Mouse (Mus musculus) liver, embryonic 16.5 days (tissue): ENCODE measurements around the gene Fhad1. TPM values are rescaled to one million over a fixed set of nuclear protein-coding genes. Genes with fewer than 3 reads are reported as not detected.

Experiments
- ATAC-seq: fragments of 200-750 bp; cut with Nextera tagmentation; 2 replicates; pipeline ENCODE4 v1.8.0; 2017; ENCODE audit warnings: low read depth, mild to moderate bottlenecking, moderate number of reproducible peaks, moderate library complexity
- H3K27ac ChIP-seq: fragments of 300-500 bp; sonication (generic); 2 replicates; pipeline ENCODE4 v1.5.1; 2014; ENCODE audit warnings: mild to moderate bottlenecking, low read length
- H3K27me3 ChIP-seq: fragments of 300-500 bp; sonication (generic); 2 replicates; pipeline ENCODE4 v1.6.1; 2014; ENCODE audit warnings: low read depth, low read length, mixed read lengths; ENCODE audit not compliant: control insufficient read depth, insufficient read depth
- H3K36me3 ChIP-seq: fragments of 300-500 bp; sonication (generic); 2 replicates; pipeline ENCODE4 v1.6.1; 2014; ENCODE audit warnings: mild to moderate bottlenecking; ENCODE audit not compliant: control insufficient read depth, insufficient read depth
- H3K4me1 ChIP-seq: fragments of 300-500 bp; sonication (generic); 2 replicates; pipeline ENCODE4 v1.6.1; 2014; ENCODE audit warnings: low read depth, low read length, mixed read lengths; ENCODE audit not compliant: control insufficient read depth
- H3K4me2 ChIP-seq: fragments of 300-500 bp; sonication (generic); 2 replicates; pipeline ENCODE4 v1.6.1; 2014; ENCODE audit warnings: low read depth, low read length, mixed read lengths
- H3K4me3 ChIP-seq: fragments of 300-500 bp; sonication (generic); 2 replicates; pipeline ENCODE4 v1.5.1; 2014; ENCODE audit warnings: low read depth, mild to moderate bottlenecking, low read length
- H3K9ac ChIP-seq: fragments of 300-500 bp; sonication (generic); 2 replicates; pipeline ENCODE4 v1.6.1; 2014; ENCODE audit warnings: low read depth, low read length
- H3K9me3 ChIP-seq: fragments of 300-500 bp; sonication (generic); replicated peaks from 2 replicates; pipeline ENCODE4 v1.6.1; 2016; ENCODE audit warnings: low read length; ENCODE audit not compliant: control insufficient read depth
- WGBS: fragments of 180-500 bp; shearing (Covaris S2); extraction: QIAGEN DNeasy Blood & Tissue Kit; methylation state at CpG from one replicate; pipeline ENCODE4 v1.1.7; 2014; ENCODE audit not compliant: insufficient replicate concordance; 5-methylcytosine and 5-hydroxymethylcytosine counted together
- polyA plus RNA-seq: library from polyadenylated mRNA; unstranded; fragments of >200 nt; fragmentation: Nextera tagmentation; extraction: Ambion mirVana; gene quantifications from 2 replicates; pipeline ENCODE4 v1.2.1, GENCODE M21; 2015

Fhad1 gene
- polyA plus RNA-seq, 1 experiment from 2014 or later: not detected

GRCm38 (mm10) chr4:141954770-141955720 is 59.8 kb downstream of the Fhad1 start:
- Histone ChIP-seq H3K27ac (no peak overlapping the region), H3K4me2 (no peak overlapping the region), H3K27me3 (no peaks in the 10 kb centered on the region), H3K4me3 (no peak overlapping the region), H3K4me1 (peaks cover 5% of the 10 kb centered on the region), H3K9me3 (no peaks in the 10 kb centered on the region), H3K36me3 (no peaks in the 10 kb centered on the region), H3K9ac (no peak overlapping the region)
- no peak for ATAC-seq
- 63% methylated on average over 16 of the region's 16 CpGs for WGBS

- Histone ChIP-seq H3K27ac (no peak overlapping the region), H3K36me3 (no peaks in the 10 kb centered on the region), H3K4me3 (no peak overlapping the region), H3K27me3 (no peaks in the 10 kb centered on the region), H3K4me2 (no peak overlapping the region), H3K4me1 (peaks cover 4% of the 10 kb centered on the region), H3K9me3 (no peaks in the 10 kb centered on the region), H3K9ac (no peak overlapping the region)
- no peak for ATAC-seq
- 52% methylated on average over 6 of the region's 6 CpGs for WGBS
Measured at GRCm38 (mm10) chr4:141953859-141954258, 61.0 kb downstream of the Fhad1 start.

- H3K4me1 ChIP-seq: peaks cover under 1% of the 10 kb centered on the region
- 42% methylated on average over 9 of the region's 9 CpGs for WGBS
- H3K27ac ChIP-seq: no peak overlapping the region
- H3K27me3 ChIP-seq: no peaks in the 10 kb centered on the region
- no peaks in the 10 kb centered on the region for H3K36me3 ChIP-seq
- H3K9me3 ChIP-seq: no peaks in the 10 kb centered on the region
- H3K4me2 ChIP-seq: no peak overlapping the region
- ATAC-seq: no peak
- no peak overlapping the region for H3K9ac ChIP-seq
- no peak overlapping the region for H3K4me3 ChIP-seq
Measured at GRCm38 (mm10) chr4:141953291-141953690, 61.6 kb downstream of the Fhad1 start.

DNA sequence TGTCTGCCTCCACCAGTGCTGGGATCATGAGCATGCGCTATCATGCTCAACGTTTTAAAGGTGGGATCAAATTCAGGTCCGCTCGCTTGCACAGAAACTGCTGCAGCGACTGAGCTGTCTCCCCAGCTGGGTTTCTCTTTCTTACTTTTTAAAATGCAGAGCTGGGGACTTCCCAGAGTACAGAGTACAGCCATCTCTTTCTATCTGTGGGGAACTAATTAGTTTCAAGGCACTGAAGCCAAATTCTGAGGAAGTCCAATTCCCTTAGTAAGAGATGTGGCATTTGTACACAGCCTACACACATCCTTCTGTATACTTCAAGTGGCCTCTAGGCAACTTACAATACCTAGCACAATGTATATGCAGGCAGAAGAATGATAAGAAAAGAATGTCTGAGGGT is 62.1 kb downstream of the Fhad1 start:
- Histone ChIP-seq H3K9me3 (no peaks in the 10 kb centered on the region), H3K27ac (0 out of 2 replicates have a peak overlapping the region, but pooled peaks have one; percentile 23), H3K27me3 (no peaks in the 10 kb centered on the region), H3K36me3 (no peaks in the 10 kb centered on the region), H3K9ac (no peak overlapping the region), H3K4me3 (no peak overlapping the region), H3K4me2 (no peak overlapping the region), H3K4me1 (no peaks in the 10 kb centered on the region; the same call in none of the 2 replicates)
- ATAC-seq: no peak
- 56% methylated on average over 5 of the region's 5 CpGs for WGBS

DNA sequence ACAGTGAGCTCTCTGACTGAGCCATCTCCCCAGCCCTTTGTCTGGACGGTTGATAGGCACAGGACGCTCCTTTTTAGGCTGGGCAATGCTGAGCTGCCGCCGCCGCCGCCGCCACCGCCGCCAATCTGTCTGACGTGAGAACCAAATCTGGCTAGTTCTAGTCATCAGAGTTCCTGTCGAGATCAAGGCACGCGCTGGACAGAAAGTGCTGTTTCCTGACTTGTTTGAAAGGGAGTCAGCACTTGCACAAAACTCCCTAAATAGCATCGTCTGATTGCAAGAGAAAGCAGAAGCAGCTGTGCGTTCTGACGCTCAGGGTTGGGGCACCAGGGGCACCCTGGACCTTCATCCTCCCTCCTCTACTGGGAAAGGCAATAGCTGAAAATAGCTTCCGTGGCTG is 62.8 kb downstream of the Fhad1 start:
- H3K4me2 ChIP-seq: no peak overlapping the region
- H3K9me3 ChIP-seq: no peaks in the 10 kb centered on the region
- WGBS: 13% methylated on average over 17 of the region's 17 CpGs
- H3K27me3 ChIP-seq: no peaks in the 10 kb centered on the region
- H3K27ac ChIP-seq: peak overlapping the region; percentile 59; the same call in 1 of the 2 replicates
- H3K4me3 ChIP-seq: no peak overlapping the region
- ATAC-seq: no peak
- no peaks in the 10 kb centered on the region for H3K36me3 ChIP-seq
- no peaks in the 10 kb centered on the region; the same call in none of the 2 replicates for H3K4me1 ChIP-seq
- H3K9ac ChIP-seq: no peak overlapping the region

DNA sequence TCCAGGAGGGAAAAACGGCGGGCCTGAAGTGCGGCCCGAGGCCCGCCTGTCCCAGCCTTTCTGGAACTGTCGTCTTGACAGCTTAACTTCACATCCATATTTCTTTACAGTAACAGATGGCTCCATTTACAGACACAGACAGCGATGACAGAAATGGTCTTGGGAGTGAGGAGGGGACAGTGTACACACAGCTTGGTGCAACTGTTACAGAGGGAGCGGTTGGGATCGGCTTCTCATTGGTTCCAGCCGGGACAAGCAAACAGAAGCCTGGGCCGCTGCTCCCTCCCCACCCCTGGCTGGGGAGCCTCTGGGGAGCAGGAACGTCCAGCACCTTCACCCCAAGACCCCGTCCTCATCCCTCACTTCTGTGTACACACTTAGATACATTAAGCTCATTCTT is 65.4 kb downstream of the Fhad1 start:
- H3K4me1 ChIP-seq: no peaks in the 10 kb centered on the region; the same call in none of the 2 replicates
- no peaks in the 10 kb centered on the region for H3K9me3 ChIP-seq
- no peak overlapping the region for H3K27ac ChIP-seq
- H3K4me3 ChIP-seq: no peak overlapping the region
- H3K9ac ChIP-seq: no peak overlapping the region
- no peaks in the 10 kb centered on the region for H3K27me3 ChIP-seq
- no peak overlapping the region for H3K4me2 ChIP-seq
- H3K36me3 ChIP-seq: no peaks in the 10 kb centered on the region
- no peak for ATAC-seq
- 57% methylated on average over 13 of the region's 13 CpGs for WGBS

- no peak overlapping the region for H3K9ac ChIP-seq
- no peaks in the 10 kb centered on the region for H3K36me3 ChIP-seq
- no peaks in the 10 kb centered on the region for H3K9me3 ChIP-seq
- H3K4me1 ChIP-seq: no peaks in the 10 kb centered on the region; the same call in none of the 2 replicates
- H3K4me2 ChIP-seq: no peak overlapping the region
- no peak for ATAC-seq
- no peaks in the 10 kb centered on the region for H3K27me3 ChIP-seq
- no peak overlapping the region for H3K4me3 ChIP-seq
- H3K27ac ChIP-seq: no peak overlapping the region
- WGBS: 60% methylated on average over 3 of the region's 3 CpGs
Measured at GRCm38 (mm10) chr4:141948822-141949221, 66.1 kb downstream of the Fhad1 start.

DNA sequence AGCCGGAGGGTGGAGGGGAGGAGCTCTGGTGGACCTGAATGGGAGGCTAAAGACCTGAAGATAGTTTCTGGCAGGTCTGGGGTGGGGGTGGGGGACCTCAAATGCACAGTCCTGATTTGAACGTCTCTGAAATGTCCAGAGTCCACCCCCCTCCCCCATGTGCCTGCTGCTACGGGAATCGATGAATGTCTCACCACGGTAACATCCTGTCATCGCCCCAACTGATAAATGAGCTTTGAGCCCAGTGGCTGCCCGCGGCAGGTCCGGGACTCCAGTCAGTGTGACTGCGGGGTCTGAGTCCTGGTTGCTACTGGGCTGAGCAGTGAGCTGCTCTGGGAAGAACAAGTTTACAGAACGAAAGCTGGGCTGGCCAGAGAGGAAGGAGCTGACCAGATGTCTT is 72.5 kb downstream of the Fhad1 start:
- Histone ChIP-seq H3K27me3 (no peaks in the 10 kb centered on the region), H3K27ac (no peak overlapping the region), H3K9ac (no peak overlapping the region), H3K36me3 (no peaks in the 10 kb centered on the region), H3K4me1 (no peaks in the 10 kb centered on the region), H3K4me3 (no peak overlapping the region), H3K4me2 (no peak overlapping the region; the same call in 1 of the 2 replicates), H3K9me3 (no peaks in the 10 kb centered on the region)
- WGBS: 37% methylated on average over 11 of the region's 11 CpGs
- ATAC-seq: peak; percentile 71

DNA sequence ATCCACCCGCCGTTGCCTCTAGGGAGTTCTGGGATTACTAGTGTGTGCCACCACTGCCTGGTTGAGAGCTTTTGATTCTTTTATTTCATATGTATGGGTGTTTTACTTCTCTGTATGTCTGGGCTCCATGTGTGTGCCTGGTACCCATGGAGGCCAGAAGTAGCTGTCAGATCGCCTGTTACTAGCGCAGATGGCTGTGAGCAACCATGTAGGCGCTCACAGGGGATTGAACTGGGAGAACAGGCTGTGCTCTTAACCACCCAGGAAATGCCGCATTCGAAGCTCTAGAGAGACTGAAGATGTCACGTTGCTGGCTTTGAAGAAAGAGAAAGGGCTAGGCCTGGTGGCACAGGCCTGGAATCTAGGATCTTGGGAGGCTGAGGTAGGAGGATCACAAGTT is 73.6 kb downstream of the Fhad1 start:
- no peak overlapping the region for H3K4me3 ChIP-seq
- no peaks in the 10 kb centered on the region for H3K4me1 ChIP-seq
- H3K27ac ChIP-seq: no peak overlapping the region
- no peaks in the 10 kb centered on the region for H3K9me3 ChIP-seq
- H3K27me3 ChIP-seq: no peaks in the 10 kb centered on the region
- H3K9ac ChIP-seq: no peak overlapping the region
- H3K36me3 ChIP-seq: no peaks in the 10 kb centered on the region
- WGBS: 63% methylated on average over 8 of the region's 8 CpGs
- no peak overlapping the region for H3K4me2 ChIP-seq
- no peak for ATAC-seq
